Mouse (Mus musculus) left cerebral cortex, postnatal 36 days (tissue): ENCODE measurements around the gene Fsd1. TPM values are rescaled to one million over a fixed set of nuclear protein-coding genes. Genes with fewer than 3 reads are reported as not detected.
A peak's percentile ranks its signal among the peaks of the same experiment; 100 is the strongest.

Experiments used
- DNase-seq, 2 experiments: peaks; one replicate each; pipeline ENCODE4 v3.0.0; 2021 to 2022; ENCODE audit warnings: low spot score in 2 of 2, mixed read lengths in 1 of 2
- intact Hi-C: fragments of 180-260 bp; cut with DNase I; formaldehyde crosslinking; loops from one replicate; pipeline ENCODE4 v1.15.1; 2025
- total RNA-seq, 2 experiments: library from RNA; stranded (reverse); gene quantifications; 2 replicates each; pipeline ENCODE4 v1.2.3; 2021

The Fsd1 gene
- total RNA-seq, 2 experiments from 2014 or later = 75.0 to 97.4 TPM

DNA sequence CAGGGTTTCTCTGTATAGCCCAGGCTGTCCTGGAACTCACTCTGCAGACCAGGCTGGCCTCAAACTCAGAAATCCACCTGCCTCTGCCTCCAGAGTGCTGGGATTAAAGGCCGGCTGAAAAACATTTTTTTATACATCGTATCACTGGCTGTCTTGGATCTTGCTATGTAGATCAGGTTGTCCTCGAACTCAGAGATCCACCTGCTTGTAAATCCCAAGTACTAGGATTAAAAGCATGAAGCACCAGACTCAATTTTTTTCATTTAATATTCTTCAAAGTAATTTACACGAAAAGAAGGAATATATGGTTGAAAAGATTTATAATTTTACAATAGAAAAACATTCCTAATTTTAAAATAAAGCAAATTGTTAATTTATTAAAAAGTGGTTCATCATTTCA lies 53.0 kb downstream of the Fsd1 start:
- intact Hi-C loops = no loop called here

DNA sequence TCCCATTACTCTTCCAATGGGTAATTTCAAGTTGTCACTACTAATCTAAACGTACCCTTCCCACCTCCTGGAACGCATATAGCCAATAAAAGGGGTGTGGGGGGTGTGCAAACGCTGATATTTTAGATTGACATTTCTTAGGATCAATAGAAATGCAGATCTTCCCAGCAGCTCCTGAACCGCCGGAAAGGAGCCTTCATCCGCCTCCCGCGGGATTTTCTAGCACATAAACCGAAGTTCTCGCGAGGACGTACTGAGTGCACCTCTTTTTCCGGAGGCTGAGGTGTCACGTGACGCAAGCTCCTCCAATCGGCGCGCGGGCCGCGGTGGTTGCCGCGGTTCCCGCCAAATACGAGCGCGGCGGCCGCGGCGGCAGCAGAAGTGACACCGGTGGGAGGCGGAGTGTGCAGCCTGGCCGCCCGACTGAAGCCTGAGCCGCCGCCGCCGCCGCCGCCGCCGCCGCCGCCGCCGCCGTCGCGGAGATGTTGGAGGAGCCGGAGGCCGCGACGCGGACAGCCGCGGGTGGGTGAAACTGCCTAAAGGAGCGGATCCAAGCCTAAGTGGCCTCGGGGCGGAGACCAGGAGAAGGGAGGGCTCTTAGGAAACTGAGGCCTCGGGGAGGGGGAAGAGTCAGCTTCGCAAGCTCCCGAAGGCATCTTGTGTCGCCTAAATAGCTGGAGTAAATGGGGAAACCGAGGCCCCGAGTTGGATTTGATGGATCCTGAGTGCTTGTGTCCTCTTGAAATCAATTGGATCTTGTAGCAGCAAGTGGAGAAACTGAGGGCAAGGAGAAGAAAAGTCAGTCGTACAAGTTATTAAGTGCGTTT lies 53.9 kb downstream of the Fsd1 start, which contains the start of gene Chaf1a:
TSS of gene Chaf1a (plus strand) at position 410 of the 827 bp plus-strand sequence.
- DNase-seq = peak; percentile 94 to 95
- intact Hi-C loops = loop anchor here (2.0 kb wide), 1 partner anchor 35 kb away; the partner anchor contains the start of gene Ubxn6

More for the DNA sequence above, 53.0 kb downstream of the Fsd1 start:
- DNase-seq = no peak

DNA sequence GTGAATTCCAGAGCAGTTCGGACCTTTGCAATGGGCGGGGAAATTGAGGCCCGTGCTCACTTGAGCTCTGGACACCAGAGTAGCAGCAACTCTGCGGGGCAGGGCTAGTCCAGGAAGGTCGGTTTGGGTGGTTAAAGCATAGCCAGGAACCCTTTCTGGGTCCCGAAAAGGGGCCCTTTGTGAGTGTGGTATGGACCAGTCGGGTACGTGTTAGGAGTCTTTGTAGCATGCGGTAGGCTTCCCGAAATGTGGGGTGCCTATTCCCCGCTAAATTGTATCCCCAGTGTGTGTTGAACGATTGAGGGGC lies 54.5 kb downstream of the Fsd1 start:
- intact Hi-C loops = loop anchor here (2.0 kb wide), 1 partner anchor 34 kb away; the partner anchor contains the start of gene Ubxn6
- DNase-seq = no peak

Other genes with a start within 250 kb of the Fsd1 start
- under 1 TPM in 1 of 2 experiments, not detected in 1; 0.11 TPM for gene Adgre4, start 236.5 kb upstream of the Fsd1 start, total RNA-seq
- 1 to 10 TPM; 6.4 to 6.8 TPM for gene Zfp119a, start 107.6 kb upstream of the Fsd1 start, total RNA-seq
- gene Zfp959, start 94.4 kb upstream of the Fsd1 start, total RNA-seq = 1 to 10 TPM; 6.5 to 7.7 TPM
- gene Zfp119b, start 37.0 kb upstream of the Fsd1 start, total RNA-seq = 1 to 10 TPM; 3.5 to 3.8 TPM
- 1 to 10 TPM; 1.9 to 2.0 TPM for gene Ebi3, start 33.9 kb upstream of the Fsd1 start, total RNA-seq
- gene Yju2, start 27.4 kb upstream of the Fsd1 start, total RNA-seq = 10 to 100 TPM; 14.1 to 15.8 TPM
- gene Shd, start 16.0 kb upstream of the Fsd1 start, total RNA-seq = 10 to 100 TPM; 34.0 to 42.4 TPM
- gene Stap2, start 19.1 kb downstream of the Fsd1 start, total RNA-seq = 1 to 10 TPM; 2.3 to 3.1 TPM
- 100 to 1,000 TPM in 1 of 2 experiments, 10 to 100 TPM in 1; 92.7 to 105 TPM for gene Mpnd, start 19.2 kb downstream of the Fsd1 start, total RNA-seq
- gene Sh3gl1, start 50.1 kb downstream of the Fsd1 start, total RNA-seq = 10 to 100 TPM; 39.3 to 45.1 TPM
- 1 to 10 TPM; 2.2 to 2.7 TPM for gene Chaf1a, start 53.9 kb downstream of the Fsd1 start, total RNA-seq
- 10 to 100 TPM; 87.9 to 94.9 TPM for gene Ubxn6, start 88.5 kb downstream of the Fsd1 start, total RNA-seq
- 100 to 1,000 TPM in 1 of 2 experiments, 10 to 100 TPM in 1; 95.2 to 109 TPM for gene Hdgfl2, start 93.1 kb downstream of the Fsd1 start, total RNA-seq
- gene Plin4, start 123.3 kb downstream of the Fsd1 start, total RNA-seq = 1 to 10 TPM; 2.9 to 6.4 TPM
- under 1 TPM; 0.59 to 0.99 TPM for gene Plin5, start 131.1 kb downstream of the Fsd1 start, total RNA-seq
- gene Lrg1, start 135.5 kb downstream of the Fsd1 start, total RNA-seq = 1 to 10 TPM; 4.2 to 5.4 TPM
- 100 to 1,000 TPM; 131 to 144 TPM for gene Sema6b, start 153.8 kb downstream of the Fsd1 start, total RNA-seq
- gene Tnfaip8l1, start 176.0 kb downstream of the Fsd1 start, total RNA-seq = 1 to 10 TPM; 7.9 to 8.5 TPM
- gene Mydgf, start 197.4 kb downstream of the Fsd1 start, total RNA-seq = 10 to 100 TPM; 39.7 to 43.9 TPM
- 10 to 100 TPM; 68.7 to 72.1 TPM for gene Dpp9, start 232.4 kb downstream of the Fsd1 start, total RNA-seq